Mouse (Mus musculus) forebrain, embryonic 11.5 days (tissue): Measurements from ENCODE around the gene Slc22a6. TPM values are rescaled to one million over a fixed set of nuclear protein-coding genes. Genes with fewer than 3 reads are reported as not detected.

Source experiments
- ATAC-seq: fragments of 200-750 bp; cut with Nextera tagmentation; replicated peaks from 2 replicates; pipeline ENCODE4 v1.8.0; 2017; ENCODE audit warnings: moderate TSS enrichment; ENCODE audit not compliant: low FRiP score
- DNase-seq: peaks from one replicate; pipeline ENCODE4 v3.0.0-alpha.2; 2017; ENCODE audit warnings: low spot score
- H3K27ac ChIP-seq: fragments of 300-500 bp; sonication (generic); 2 replicates; pipeline ENCODE4 v1.5.1; 2014; ENCODE audit warnings: low read depth, low read length
- H3K27me3 ChIP-seq: fragments of 300-500 bp; sonication (generic); 2 replicates; pipeline ENCODE4 v1.6.1; 2014; ENCODE audit warnings: mild to moderate bottlenecking, low read length, mixed read lengths; ENCODE audit not compliant: control insufficient read depth, insufficient read depth
- H3K36me3 ChIP-seq: fragments of 300-500 bp; sonication (generic); 2 replicates; pipeline ENCODE4 v1.6.1; 2014; ENCODE audit warnings: mild to moderate bottlenecking, low read length, moderate library complexity, mixed read lengths; ENCODE audit not compliant: control insufficient read depth, insufficient read depth
- H3K4me1 ChIP-seq: fragments of 300-500 bp; sonication (generic); replicated peaks from 2 replicates; pipeline ENCODE4 v1.6.1; 2014; ENCODE audit warnings: low read length, mixed read lengths; ENCODE audit not compliant: control insufficient read depth, insufficient read depth
- H3K4me2 ChIP-seq: fragments of 300-500 bp; sonication (generic); 2 replicates; pipeline ENCODE4 v1.6.1; 2014; ENCODE audit warnings: low read depth, mild to moderate bottlenecking, low read length, moderate library complexity, mixed read lengths; ENCODE audit not compliant: severe bottlenecking
- H3K4me3 ChIP-seq: fragments of 300-500 bp; sonication (generic); 2 replicates; pipeline ENCODE4 v1.5.1; 2014; ENCODE audit warnings: low read depth, low read length
- H3K9ac ChIP-seq: fragments of 300-500 bp; sonication (generic); 2 replicates; pipeline ENCODE4 v1.6.1; 2014; ENCODE audit warnings: low read length
- H3K9me3 ChIP-seq: fragments of 300-500 bp; sonication (generic); 2 replicates; pipeline ENCODE4 v1.6.1; 2016; ENCODE audit warnings: low read length, mixed read lengths; ENCODE audit not compliant: control insufficient read depth
- WGBS: fragments of 180-500 bp; shearing (Covaris S2); extraction: QIAGEN DNeasy Blood & Tissue Kit; methylation state at CpG from one replicate; pipeline ENCODE4 v1.1.7; 2014; 5-methylcytosine and 5-hydroxymethylcytosine counted together
- polyA plus RNA-seq: library from polyadenylated mRNA; unstranded; fragments of >200 nt; fragmentation: Nextera tagmentation; extraction: Ambion mirVana; gene quantifications from 2 replicates; pipeline ENCODE4 v1.2.1, GENCODE M21; 2014

The Slc22a6 gene
- polyA plus RNA-seq, 1 experiment from 2014 or later = 0.13 TPM

- no peaks in the 10 kb centered on the region for H3K36me3 ChIP-seq
- no peak overlapping the region for H3K27ac ChIP-seq
- no peak overlapping the region for H3K4me2 ChIP-seq
- no peak overlapping the region for H3K4me3 ChIP-seq
- no peaks in the 10 kb centered on the region for H3K9me3 ChIP-seq
- DNase-seq = no peak
- H3K4me1 ChIP-seq = no peaks in the 10 kb centered on the region; the same call in 1 of the 2 replicates
- H3K27me3 ChIP-seq = no peaks in the 10 kb centered on the region
- H3K9ac ChIP-seq = no peak overlapping the region
- no peak for ATAC-seq
- 43% methylated on average over 4 of the region's 4 CpGs for WGBS
Observed at GRCm38 (mm10) chr19:8597269-8597668, 20.6 kb upstream of the Slc22a6 start.

- Histone ChIP-seq H3K27me3 (no peaks in the 10 kb centered on the region), H3K9ac (no peak overlapping the region), H3K4me2 (no peak overlapping the region), H3K36me3 (no peaks in the 10 kb centered on the region), H3K9me3 (no peaks in the 10 kb centered on the region), H3K27ac (no peak overlapping the region), H3K4me3 (no peak overlapping the region), H3K4me1 (no peaks in the 10 kb centered on the region; the same call in 1 of the 2 replicates)
- 81% methylated on average over 2 of the region's 2 CpGs for WGBS
- ATAC-seq (no peak), DNase-seq (no peak)
Observed at GRCm38 (mm10) chr19:8599229-8599628, 18.6 kb upstream of the Slc22a6 start.

DNA sequence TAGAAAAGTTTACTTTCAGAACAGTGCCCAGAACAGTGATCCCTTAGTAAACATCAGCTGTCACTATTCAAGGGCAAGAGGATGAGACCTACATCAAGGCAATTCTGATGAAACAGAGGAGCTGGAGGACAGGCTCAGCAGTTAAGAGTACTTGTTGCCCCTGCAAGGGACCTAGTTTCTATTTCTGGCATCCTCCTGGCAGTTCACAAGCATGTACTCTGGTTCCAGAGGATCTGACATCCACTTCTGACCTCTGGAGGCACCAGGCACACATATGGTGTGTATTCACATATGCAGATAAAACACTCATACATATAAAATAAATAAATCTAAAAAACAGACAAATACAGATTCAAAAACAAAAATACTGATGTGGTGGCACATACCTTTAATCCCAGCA is 15.9 kb upstream of the Slc22a6 start:
- H3K4me1 ChIP-seq = no peaks in the 10 kb centered on the region
- ATAC-seq (no peak), DNase-seq (no peak)
- no peaks in the 10 kb centered on the region for H3K9me3 ChIP-seq
- H3K4me3 ChIP-seq = no peak overlapping the region
- H3K4me2 ChIP-seq = no peak overlapping the region
- no peaks in the 10 kb centered on the region for H3K27me3 ChIP-seq
- H3K27ac ChIP-seq = no peak overlapping the region
- no peaks in the 10 kb centered on the region for H3K36me3 ChIP-seq
- no peak overlapping the region for H3K9ac ChIP-seq

DNA sequence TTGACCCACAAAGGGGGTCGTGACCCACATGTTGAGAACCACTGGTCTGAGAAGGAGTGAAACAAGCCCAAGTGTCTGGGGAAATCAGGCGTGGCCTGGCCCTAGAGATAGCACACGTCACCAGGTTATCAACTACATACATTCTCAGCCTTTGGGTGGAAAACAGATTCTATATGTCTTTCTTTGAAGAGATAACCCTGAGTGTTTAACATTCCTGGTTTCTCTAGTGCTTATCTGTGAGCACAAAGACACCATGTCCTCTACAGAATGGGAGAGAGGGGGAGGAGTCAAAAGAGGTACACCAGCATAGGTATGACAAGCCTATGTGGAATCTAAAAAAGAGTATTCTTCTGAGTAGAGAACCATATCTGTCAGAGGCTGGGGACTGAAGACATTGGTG is 14.9 kb upstream of the Slc22a6 start:
- ATAC-seq (no peak), DNase-seq (no peak)
- Histone ChIP-seq H3K27me3 (no peaks in the 10 kb centered on the region), H3K4me1 (no peaks in the 10 kb centered on the region), H3K36me3 (no peaks in the 10 kb centered on the region), H3K4me3 (no peak overlapping the region), H3K27ac (no peak overlapping the region), H3K4me2 (no peak overlapping the region), H3K9me3 (no peaks in the 10 kb centered on the region), H3K9ac (no peak overlapping the region)
- 72% methylated on average over 3 of the region's 3 CpGs for WGBS

GRCm38 (mm10) chr19:8604536-8605240 is 13.2 kb upstream of the Slc22a6 start:
- no peaks in the 10 kb centered on the region for H3K4me1 ChIP-seq
- H3K27ac ChIP-seq = no peak overlapping the region
- no peaks in the 10 kb centered on the region for H3K9me3 ChIP-seq
- WGBS = 91% methylated on average over 8 of the region's 8 CpGs
- ATAC-seq (no peak), DNase-seq (no peak)
- H3K27me3 ChIP-seq = no peaks in the 10 kb centered on the region
- no peak overlapping the region for H3K9ac ChIP-seq
- no peaks in the 10 kb centered on the region for H3K36me3 ChIP-seq
- no peak overlapping the region for H3K4me3 ChIP-seq
- no peak overlapping the region for H3K4me2 ChIP-seq

DNA sequence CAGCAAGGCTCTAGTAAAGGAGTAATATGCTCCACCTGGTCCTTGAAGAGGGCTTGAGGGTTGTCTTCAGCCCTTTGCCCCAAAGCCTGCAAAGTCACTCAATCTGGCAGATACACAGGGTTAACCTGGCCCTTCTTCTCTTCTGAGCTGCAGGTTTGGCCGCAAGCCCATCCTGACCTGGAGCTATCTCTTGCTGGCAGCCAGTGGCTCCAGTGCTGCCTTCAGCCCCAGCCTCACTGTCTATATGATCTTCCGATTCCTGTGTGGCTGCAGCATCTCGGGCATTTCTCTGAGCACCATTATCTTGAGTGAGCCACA is 12.6 kb upstream of the Slc22a6 start:
- H3K27me3 ChIP-seq = no peaks in the 10 kb centered on the region
- no peak overlapping the region for H3K27ac ChIP-seq
- H3K4me1 ChIP-seq = no peaks in the 10 kb centered on the region
- ATAC-seq (no peak), DNase-seq (no peak)
- H3K36me3 ChIP-seq = no peaks in the 10 kb centered on the region
- no peak overlapping the region for H3K4me2 ChIP-seq
- no peak overlapping the region for H3K4me3 ChIP-seq
- no peak overlapping the region for H3K9ac ChIP-seq
- H3K9me3 ChIP-seq = no peaks in the 10 kb centered on the region
- 89% methylated on average over 3 of the region's 3 CpGs for WGBS

GRCm38 (mm10) chr19:8611358-8612123 is 6.3 kb upstream of the Slc22a6 start:
- DNase-seq = no peak
- Histone ChIP-seq H3K9me3 (no peaks in the 10 kb centered on the region), H3K4me2 (no peak overlapping the region), H3K27me3 (no peaks in the 10 kb centered on the region), H3K4me1 (no peaks in the 10 kb centered on the region), H3K4me3 (no peak overlapping the region), H3K27ac (no peak overlapping the region), H3K36me3 (no peaks in the 10 kb centered on the region), H3K9ac (no peak overlapping the region)
- 90% methylated on average over 8 of the region's 8 CpGs for WGBS
- no peak for ATAC-seq

- H3K27me3 ChIP-seq = no peaks in the 10 kb centered on the region
- DNase-seq (no peak), ATAC-seq (no peak)
- 82% methylated on average over 2 of the region's 2 CpGs for WGBS
- no peak overlapping the region for H3K4me3 ChIP-seq
- no peaks in the 10 kb centered on the region for H3K9me3 ChIP-seq
- H3K36me3 ChIP-seq = no peaks in the 10 kb centered on the region
- H3K9ac ChIP-seq = no peak overlapping the region
- H3K27ac ChIP-seq = no peak overlapping the region
- no peak overlapping the region for H3K4me2 ChIP-seq
- no peaks in the 10 kb centered on the region for H3K4me1 ChIP-seq
Observed at GRCm38 (mm10) chr19:8613111-8613510, 4.7 kb upstream of the Slc22a6 start.

DNA sequence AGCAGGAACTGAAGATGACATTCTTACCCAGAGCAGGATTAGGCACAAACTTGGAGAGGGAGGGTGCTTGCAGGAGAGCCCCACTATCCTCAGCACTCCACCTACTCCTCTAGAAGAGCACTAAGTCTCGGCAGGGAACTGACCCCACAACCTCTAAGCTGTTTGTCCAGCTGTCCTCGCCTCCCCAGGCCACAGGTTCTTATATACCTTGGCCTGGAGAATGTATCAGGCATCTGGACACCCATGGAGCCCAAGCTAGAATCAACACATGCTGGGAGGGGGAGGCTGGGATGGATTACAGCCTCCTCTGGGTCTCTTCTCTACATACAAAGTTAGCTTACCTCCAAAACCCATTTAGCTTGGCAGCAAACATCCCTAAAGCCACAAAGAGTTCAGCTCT is 3.5 kb upstream of the Slc22a6 start:
- ATAC-seq = no peak
- H3K27me3 ChIP-seq = no peaks in the 10 kb centered on the region
- no peak overlapping the region for H3K9ac ChIP-seq
- no peak for DNase-seq
- H3K4me3 ChIP-seq = no peak overlapping the region
- no peaks in the 10 kb centered on the region for H3K9me3 ChIP-seq
- H3K4me2 ChIP-seq = no peak overlapping the region
- no peak overlapping the region for H3K27ac ChIP-seq
- WGBS = 54% methylated on average over 2 of the region's 2 CpGs
- no peaks in the 10 kb centered on the region for H3K36me3 ChIP-seq
- H3K4me1 ChIP-seq = no peaks in the 10 kb centered on the region
